Mouse (Mus musculus): ENCODE results near the gene Rpusd1.
"Not testable (repeated sequence)": the region's sequence is repeated elsewhere in the genome, so short reads cannot be mapped to it uniquely, and the experiment has no call there.

Rpusd1 gene

GRCm38 (mm10) chr17:25738861-25739260 is 11.4 kb downstream of the Rpusd1 start:
- no peak for DNase-seq (ENCODE audit: low read depth, low spot score)

- not testable (repeated sequence) for DNase-seq (ENCODE audit: low read depth, low spot score)
Measured at GRCm38 (mm10) chr17:25741471-25741870, 14.0 kb downstream of the Rpusd1 start.

- no peak for DNase-seq (ENCODE audit: low read depth, low spot score)
Measured at GRCm38 (mm10) chr17:25743831-25744230, 16.4 kb downstream of the Rpusd1 start.

GRCm38 (mm10) chr17:25744311-25744710 is 16.8 kb downstream of the Rpusd1 start:
- DNase-seq (ENCODE audit: low read depth, low spot score) = no peak

- DNase-seq (ENCODE audit: low read depth, low spot score) = no peak
Measured at GRCm38 (mm10) chr17:25748238-25748637, 20.8 kb downstream of the Rpusd1 start.

- no peak for DNase-seq (ENCODE audit: low read depth, low spot score)
Measured at GRCm38 (mm10) chr17:25749314-25749713, 21.8 kb downstream of the Rpusd1 start.

GRCm38 (mm10) chr17:25751446-25751845 is 24.0 kb downstream of the Rpusd1 start:
- no peak for DNase-seq (ENCODE audit: low read depth, low spot score)

- no peak for DNase-seq (ENCODE audit: low read depth, low spot score)
Measured at GRCm38 (mm10) chr17:25754241-25754640, 26.8 kb downstream of the Rpusd1 start, which contains the start of gene Msln. Gene Msln, minus strand, starts transcription at chr17:25754378.

GRCm38 (mm10) chr17:25755086-25755485 is 27.6 kb downstream of the Rpusd1 start:
- no peak for DNase-seq (ENCODE audit: low read depth, low spot score)

GRCm38 (mm10) chr17:25755627-25756377 is 28.3 kb downstream of the Rpusd1 start:
- DNase-seq (ENCODE audit: low read depth, low spot score) = no peak

- no peak for DNase-seq (ENCODE audit: low read depth, low spot score)
Measured at GRCm38 (mm10) chr17:25756378-25757242, 29.1 kb downstream of the Rpusd1 start.

- DNase-seq (ENCODE audit: low read depth, low spot score) = no peak
Measured at GRCm38 (mm10) chr17:25757691-25758090, 30.2 kb downstream of the Rpusd1 start.

GRCm38 (mm10) chr17:25760148-25760547 is 32.7 kb downstream of the Rpusd1 start:
- DNase-seq (ENCODE audit: low read depth, low spot score) = no peak

- DNase-seq (ENCODE audit: low read depth, low spot score) = no peak
Measured at GRCm38 (mm10) chr17:25761561-25761970, 34.1 kb downstream of the Rpusd1 start.

GRCm38 (mm10) chr17:25762591-25762990 is 35.1 kb downstream of the Rpusd1 start:
- no peak for DNase-seq (ENCODE audit: low read depth, low spot score)

- DNase-seq (ENCODE audit: low read depth, low spot score) = no peak
Measured at GRCm38 (mm10) chr17:25765886-25766285, 38.4 kb downstream of the Rpusd1 start.

GRCm38 (mm10) chr17:25769331-25769730 is 41.9 kb downstream of the Rpusd1 start:
- no peak for DNase-seq (ENCODE audit: low read depth, low spot score)

GRCm38 (mm10) chr17:25773549-25774120 is 46.2 kb downstream of the Rpusd1 start, which contains the start of gene Narfl:
Gene Narfl, plus strand, starts transcription at chr17:25773776.
- peak; percentile 99 for DNase-seq (ENCODE audit: low read depth, low spot score)

- DNase-seq (ENCODE audit: low read depth, low spot score) = no peak
Measured at GRCm38 (mm10) chr17:25775318-25776062, 48.0 kb downstream of the Rpusd1 start.

- DNase-seq (ENCODE audit: low read depth, low spot score) = no peak
Measured at GRCm38 (mm10) chr17:25777948-25778347, 50.5 kb downstream of the Rpusd1 start.
